Mouse (Mus musculus) liver, embryonic 15.5 days (tissue): ENCODE results near the gene Cyp2d22. TPM values are rescaled to one million over a fixed set of nuclear protein-coding genes. Genes with fewer than 3 reads are reported as not detected.

Source experiments
- ATAC-seq: fragments of 200-750 bp; cut with Nextera tagmentation; 2 replicates; pipeline ENCODE4 v1.8.0; 2017; ENCODE audit warnings: moderate number of reproducible peaks, mild to moderate bottlenecking, moderate library complexity; ENCODE audit not compliant: insufficient read depth
- H3K27ac ChIP-seq: fragments of 300-500 bp; sonication (generic); replicated peaks from 2 replicates; pipeline ENCODE4 v1.5.1; 2015; ENCODE audit warnings: mild to moderate bottlenecking, inconsistent platforms
- H3K27me3 ChIP-seq: fragments of 300-500 bp; sonication (generic); 2 replicates; pipeline ENCODE4 v1.6.1; 2015; ENCODE audit warnings: mild to moderate bottlenecking, inconsistent platforms
- H3K36me3 ChIP-seq: fragments of 300-500 bp; sonication (generic); replicated peaks from 2 replicates; pipeline ENCODE4 v1.6.1; 2015; ENCODE audit warnings: moderate library complexity, mild to moderate bottlenecking, inconsistent platforms
- H3K4me1 ChIP-seq: fragments of 300-500 bp; sonication (generic); replicated peaks from 2 replicates; pipeline ENCODE4 v1.6.1; 2015; ENCODE audit warnings: inconsistent platforms
- H3K4me2 ChIP-seq: fragments of 300-500 bp; sonication (generic); 2 replicates; pipeline ENCODE4 v1.6.1; 2015; ENCODE audit warnings: moderate library complexity, mild to moderate bottlenecking, inconsistent platforms
- H3K4me3 ChIP-seq: fragments of 300-500 bp; sonication (generic); replicated peaks from 2 replicates; pipeline ENCODE4 v1.5.1; 2015; ENCODE audit warnings: mild to moderate bottlenecking, inconsistent platforms
- H3K9ac ChIP-seq: fragments of 300-500 bp; sonication (generic); 2 replicates; pipeline ENCODE4 v1.6.1; 2015; ENCODE audit warnings: moderate library complexity, mild to moderate bottlenecking, inconsistent platforms
- H3K9me3 ChIP-seq: fragments of 300-500 bp; sonication (generic); replicated peaks from 2 replicates; pipeline ENCODE4 v1.6.1; 2016; ENCODE audit warnings: inconsistent platforms
- WGBS: fragments of 180-500 bp; shearing (Covaris S2); methylation state at CpG from one replicate; pipeline ENCODE4 v1.1.7; 2015; ENCODE audit warnings: mixed read lengths; ENCODE audit not compliant: insufficient replicate concordance; 5-methylcytosine and 5-hydroxymethylcytosine counted together
- polyA plus RNA-seq: library from polyadenylated mRNA; unstranded; fragments of >200 nt; fragmentation: Nextera tagmentation; extraction: Ambion mirVana; gene quantifications from 2 replicates; pipeline ENCODE4 v1.2.1, GENCODE M21; 2015

Gene Cyp2d22
- polyA plus RNA-seq, result 17.7 and 19.1 TPM in 2 replicates

- WGBS, result under 1% methylated on average over 19 of the region's 24 CpGs
- Histone ChIP-seq H3K4me2 (peak within 1 kb of the TSS; percentile 64), H3K4me3 (peak within 1 kb of the TSS; percentile 51), H3K36me3 (no peaks in the 10 kb centered on the region), H3K4me1 (peaks cover 19% of the 10 kb centered on the region), H3K9me3 (no peaks in the 10 kb centered on the region), H3K27me3 (peaks cover 11% of the 10 kb centered on the region), H3K27ac (peak within 1 kb of the TSS; percentile 88), H3K9ac (peak within 1 kb of the TSS; percentile 35; the same call in 1 of the 2 replicates)
- peak; percentile 62 for ATAC-seq
Measured at GRCm38 (mm10) chr15:82379871-82380713, at the start of gene Cyp2d22. Gene Cyp2d22, minus strand, starts transcription at chr15:82380260.

- H3K9ac ChIP-seq, result no peak overlapping the region
- H3K27ac ChIP-seq, result no peak overlapping the region
- ATAC-seq, result 0 out of 2 replicates have a peak, but pooled peaks have one; percentile 25
- no peak overlapping the region for H3K4me2 ChIP-seq
- no peaks in the 10 kb centered on the region for H3K4me1 ChIP-seq
- no peaks in the 10 kb centered on the region for H3K9me3 ChIP-seq
- no peaks in the 10 kb centered on the region for H3K27me3 ChIP-seq
- H3K36me3 ChIP-seq, result no peaks in the 10 kb centered on the region
- WGBS, result 43% methylated on average over 3 of the region's 3 CpGs
- no peak overlapping the region for H3K4me3 ChIP-seq
Measured at GRCm38 (mm10) chr15:82423471-82423870, 43.4 kb upstream of the Cyp2d22 start.

- ATAC-seq, result no peak
- Histone ChIP-seq H3K27ac (no peak overlapping the region), H3K4me1 (no peaks in the 10 kb centered on the region), H3K4me2 (no peak overlapping the region), H3K9me3 (no peaks in the 10 kb centered on the region), H3K4me3 (no peak overlapping the region), H3K36me3 (no peaks in the 10 kb centered on the region), H3K27me3 (no peaks in the 10 kb centered on the region), H3K9ac (no peak overlapping the region)
- WGBS, result 42% methylated on average over 4 of the region's 4 CpGs
Measured at GRCm38 (mm10) chr15:82422935-82423334, 42.9 kb upstream of the Cyp2d22 start.

GRCm38 (mm10) chr15:82418616-82419015 is 38.6 kb upstream of the Cyp2d22 start:
- Histone ChIP-seq H3K4me3 (no peak overlapping the region), H3K4me1 (no peaks in the 10 kb centered on the region), H3K36me3 (no peaks in the 10 kb centered on the region), H3K4me2 (no peak overlapping the region), H3K9ac (no peak overlapping the region), H3K27ac (no peak overlapping the region), H3K27me3 (no peaks in the 10 kb centered on the region), H3K9me3 (no peaks in the 10 kb centered on the region)
- no peak for ATAC-seq
- 70% methylated on average over 1 of the region's 1 CpGs for WGBS

- Histone ChIP-seq H3K4me1 (no peaks in the 10 kb centered on the region), H3K27me3 (no peaks in the 10 kb centered on the region), H3K4me2 (no peak overlapping the region), H3K9me3 (no peaks in the 10 kb centered on the region), H3K9ac (no peak overlapping the region), H3K36me3 (no peaks in the 10 kb centered on the region), H3K27ac (no peak overlapping the region), H3K4me3 (no peak overlapping the region)
- 35% methylated on average over 16 of the region's 16 CpGs for WGBS
- peak; percentile 58 for ATAC-seq
Measured at GRCm38 (mm10) chr15:82416797-82417789, 37.0 kb upstream of the Cyp2d22 start.

GRCm38 (mm10) chr15:82407536-82407935 is 27.5 kb upstream of the Cyp2d22 start:
- no peak overlapping the region for H3K4me2 ChIP-seq
- no peak overlapping the region for H3K9ac ChIP-seq
- no peaks in the 10 kb centered on the region for H3K36me3 ChIP-seq
- no peak overlapping the region for H3K4me3 ChIP-seq
- no peak for ATAC-seq
- H3K9me3 ChIP-seq, result no peaks in the 10 kb centered on the region
- no peaks in the 10 kb centered on the region for H3K27me3 ChIP-seq
- WGBS, result 51% methylated on average over 4 of the region's 4 CpGs
- no peak overlapping the region for H3K27ac ChIP-seq
- H3K4me1 ChIP-seq, result no peaks in the 10 kb centered on the region

- Histone ChIP-seq H3K27me3 (no peaks in the 10 kb centered on the region), H3K4me2 (peak within 1 kb of the TSS; percentile 34), H3K9me3 (no peaks in the 10 kb centered on the region), H3K9ac (no peak within 1 kb of the TSS), H3K27ac (no peak within 1 kb of the TSS), H3K4me3 (peak within 1 kb of the TSS; percentile 33), H3K36me3 (no peaks in the 10 kb centered on the region), H3K4me1 (no peaks in the 10 kb centered on the region)
- whole genome bisulfite sequencing, result 85% methylated on average over 6 of the region's 6 CpGs
- ATAC-seq, result peak; percentile 56; the same call in 1 of the 2 replicates
Measured at GRCm38 (mm10) chr15:82406981-82407380, 26.9 kb upstream of the Cyp2d22 start, which contains the start of gene Cyp2d10. Gene Cyp2d10, minus strand, starts transcription at chr15:82407195.

- no peak overlapping the region for H3K27ac ChIP-seq
- ATAC-seq, result no peak
Measured at GRCm38 (mm10) chr15:82404163-82404562, 24.1 kb upstream of the Cyp2d22 start.

GRCm38 (mm10) chr15:82403606-82404005 is 23.5 kb upstream of the Cyp2d22 start:
- 72% methylated on average over 9 of the region's 9 CpGs for WGBS
- no peak for ATAC-seq
- Histone ChIP-seq H3K27me3 (no peaks in the 10 kb centered on the region), H3K4me1 (no peaks in the 10 kb centered on the region), H3K4me3 (no peak overlapping the region), H3K9me3 (no peaks in the 10 kb centered on the region), H3K9ac (no peak overlapping the region), H3K36me3 (no peaks in the 10 kb centered on the region), H3K27ac (no peak overlapping the region), H3K4me2 (no peak overlapping the region)

More at GRCm38 (mm10) chr15:82404163-82404562, 24.1 kb upstream of the Cyp2d22 start:
- no peak overlapping the region for H3K4me3 ChIP-seq
- WGBS, result 60% methylated on average over 3 of the region's 3 CpGs
- H3K36me3 ChIP-seq, result no peaks in the 10 kb centered on the region
- H3K4me2 ChIP-seq, result no peak overlapping the region
- no peaks in the 10 kb centered on the region for H3K9me3 ChIP-seq
- H3K27me3 ChIP-seq, result no peaks in the 10 kb centered on the region
- no peak overlapping the region for H3K9ac ChIP-seq
- H3K4me1 ChIP-seq, result no peaks in the 10 kb centered on the region

GRCm38 (mm10) chr15:82402741-82403140 is 22.7 kb upstream of the Cyp2d22 start:
- no peak for ATAC-seq

GRCm38 (mm10) chr15:82402106-82402505 is 22.0 kb upstream of the Cyp2d22 start:
- Histone ChIP-seq H3K4me3 (no peak overlapping the region), H3K27me3 (no peaks in the 10 kb centered on the region), H3K4me1 (no peaks in the 10 kb centered on the region), H3K36me3 (no peaks in the 10 kb centered on the region), H3K27ac (no peak overlapping the region), H3K9ac (no peak overlapping the region), H3K4me2 (no peak overlapping the region), H3K9me3 (no peaks in the 10 kb centered on the region)
- ATAC-seq, result no peak

More at GRCm38 (mm10) chr15:82402741-82403140, 22.7 kb upstream of the Cyp2d22 start:
- 61% methylated on average over 6 of the region's 6 CpGs for WGBS
- no peak overlapping the region for H3K4me2 ChIP-seq
- H3K27me3 ChIP-seq, result no peaks in the 10 kb centered on the region
- H3K4me1 ChIP-seq, result no peaks in the 10 kb centered on the region
- no peak overlapping the region for H3K27ac ChIP-seq
- H3K9me3 ChIP-seq, result no peaks in the 10 kb centered on the region
- H3K9ac ChIP-seq, result no peak overlapping the region
- no peaks in the 10 kb centered on the region for H3K36me3 ChIP-seq
- H3K4me3 ChIP-seq, result no peak overlapping the region
